Mouse (Mus musculus): ENCODE measurements at regions not wholly inside any gene's neighbourhood (a gene's known extent, or its start where the extent isn't known, plus 50 kb on each side); places are given as distances from the start of the nearest gene placed in this dataset.

GRCm38 (mm10) chr7:142593729-142594375 lies 61.4 kb downstream of the Mrpl23 start:
- no peak for DNase-seq
- intact Hi-C loops (cut with DNase I): no loop called here

GRCm38 (mm10) chr7:142595412-142595811 lies 62.9 kb downstream of the Mrpl23 start:
- intact Hi-C loops (cut with DNase I): no loop called here
- DNase-seq: no peak

- no peak for DNase-seq
- intact Hi-C loops (cut with DNase I): no loop called here
Observed at GRCm38 (mm10) chr7:142596211-142596610, 63.7 kb downstream of the Mrpl23 start.

GRCm38 (mm10) chr7:142597961-142598360 lies 65.5 kb downstream of the Mrpl23 start:
- no peak for DNase-seq
- intact Hi-C loops (cut with DNase I): no loop called here

- intact Hi-C loops (cut with DNase I): no loop called here
- peak; percentile 21 to 23 for DNase-seq
Observed at GRCm38 (mm10) chr7:142599942-142600341, 66.7 kb downstream of the Igf2 start.

- intact Hi-C loops (cut with DNase I): no loop called here
- DNase-seq: no peak
Observed at GRCm38 (mm10) chr7:142600400-142600799, 66.2 kb downstream of the Igf2 start.
